In the genomic region with DNA sequence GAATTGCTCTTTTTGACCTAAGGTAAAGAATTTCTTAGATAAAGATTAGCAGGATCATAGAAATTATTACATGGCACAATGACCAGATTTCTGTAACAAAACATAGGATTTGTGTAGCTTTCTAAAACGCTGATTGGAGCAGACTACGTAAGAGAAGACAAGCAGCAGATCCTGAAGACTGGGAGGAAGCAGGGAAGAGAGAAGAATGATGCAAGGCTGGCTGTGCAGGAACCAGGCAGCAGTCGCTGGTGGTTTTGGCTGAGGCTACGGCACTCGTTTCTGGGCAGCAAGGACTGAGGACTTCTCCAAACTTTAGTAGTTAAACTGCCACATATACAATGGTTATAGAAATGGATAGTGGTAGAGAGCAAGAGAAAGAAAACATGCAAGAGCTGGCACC, we compare ENCODE assay signal across 25 mouse cellular contexts. TPM values are rescaled to one million over a fixed set of nuclear protein-coding genes. Genes with fewer than 3 reads are reported as not detected.
DNase-seq lines count a peak whose midpoint lies in the region; ATAC-seq and TF ChIP-seq lines count a peak whose summit lies in the region.
"Had no signal": no experiment of that assay in that cellular context is flagged by ENCODE, and none has a peak within 500 bp of the region (broad histone marks: within the 10 kb centered on the region; RNA-seq: fewer than 3 reads in every experiment).

No protein-coding gene starts in this region.

- no peak overlapping the region for H3K4me3 ChIP-seq in heart, embryonic 11.5 days (ENCODE audit: low read depth, low read length)
- no peak overlapping the region for H3K4me3 ChIP-seq in heart, embryonic 15.5 days
- H3K4me3 ChIP-seq in brown adipose tissue, adult 24 weeks (ENCODE audit: insufficient read depth, low read depth, low read length), result no peak overlapping the region
- H3K4me3 ChIP-seq in macrophage (ENCODE audit: inconsistent target), result no peak overlapping the region
- no peak overlapping the region for H3K4me3 ChIP-seq in forebrain, postnatal 0 days (ENCODE audit: low read depth, low read length)
- H3K4me3 ChIP-seq: embryonic facial prominence, embryonic 13.5 days; forebrain, embryonic 12.5 days; hindbrain, embryonic 12.5 days had no signal

- 83% methylated on average over 5 of the region's 5 CpGs for WGBS in heart, embryonic 11.5 days (ENCODE audit: insufficient replicate concordance)
- WGBS in heart, embryonic 15.5 days, result 87% methylated on average over 5 of the region's 5 CpGs
- 17% methylated on average over 5 of the region's 5 CpGs for WGBS in macrophage (ENCODE audit: missing documents)
- 90% methylated on average over 5 of the region's 5 CpGs for WGBS in forebrain, postnatal 0 days

- no peak for TF ChIP-seq CTCF in forebrain, postnatal 0 days (IDR thresholded peaks at IDR 0.05; ENCODE audit: low read depth)

- peaks cover 38% of the 10 kb centered on the region for H3K36me3 ChIP-seq in heart, embryonic 11.5 days (ENCODE audit: control insufficient read depth, insufficient read depth, low read length)
- H3K36me3 ChIP-seq in heart, embryonic 15.5 days, result peaks cover 60% of the 10 kb centered on the region
- peaks cover 38% of the 10 kb centered on the region for H3K36me3 ChIP-seq in macrophage (ENCODE audit: inconsistent target)
- no peaks in the 10 kb centered on the region for H3K36me3 ChIP-seq in forebrain, postnatal 0 days (ENCODE audit: insufficient read depth)
- H3K36me3 ChIP-seq: forebrain, embryonic 12.5 days; hindbrain, embryonic 12.5 days had no signal

- peak overlapping the region; percentile 82; the same call in 1 of the 2 replicates for H3K27ac ChIP-seq in heart, embryonic 11.5 days (ENCODE audit: low read depth, low read length)
- H3K27ac ChIP-seq in heart, embryonic 15.5 days, result 0 out of 2 replicates have a peak overlapping the region, but pooled peaks have one; percentile 88
- peak overlapping the region; percentile 52 for H3K27ac ChIP-seq in brown adipose tissue, adult 24 weeks (replicated peaks; ENCODE audit: low read depth, low read length)
- H3K27ac ChIP-seq in macrophage, result peak overlapping the region; percentile 97
- no peak overlapping the region for H3K27ac ChIP-seq in forebrain, postnatal 0 days (ENCODE audit: low read depth, low read length)
- H3K27ac ChIP-seq: embryonic facial prominence, embryonic 13.5 days; forebrain, embryonic 12.5 days; hindbrain, embryonic 12.5 days; hindbrain, postnatal 0 days; kidney, postnatal 0 days had no signal

- no peak for ATAC-seq in heart, embryonic 11.5 days (replicated peaks; ENCODE audit: insufficient number of reproducible peaks, low FRiP score, low TSS enrichment)
- ATAC-seq in heart, embryonic 15.5 days (replicated peaks; ENCODE audit: insufficient number of reproducible peaks, insufficient read depth, low FRiP score, low read depth), result no peak
- no peak for ATAC-seq in forebrain, postnatal 0 days
- ATAC-seq: activated CD4-positive, CD25-positive, alpha-beta regulatory T cell, adult 4 months; forebrain, embryonic 16.5 days; Patski had no signal

- no peak overlapping the region for H3K9ac ChIP-seq in heart, embryonic 11.5 days (ENCODE audit: low read depth, low read length)
- H3K9ac ChIP-seq in heart, embryonic 15.5 days, result no peak overlapping the region
- H3K9ac ChIP-seq in forebrain, postnatal 0 days, result no peak overlapping the region
- H3K9ac ChIP-seq: embryonic facial prominence, embryonic 13.5 days; forebrain, embryonic 12.5 days; hindbrain, embryonic 12.5 days had no signal

- peaks cover 46% of the 10 kb centered on the region; the same call in 1 of the 2 replicates for H3K79me2 ChIP-seq in macrophage (ENCODE audit: inconsistent target)

- H3K4me1 ChIP-seq in heart, embryonic 11.5 days (ENCODE audit: control insufficient read depth, insufficient read depth, low read length), result peaks cover 34% of the 10 kb centered on the region
- peaks cover 43% of the 10 kb centered on the region for H3K4me1 ChIP-seq in heart, embryonic 15.5 days (replicated peaks)
- peaks cover 22% of the 10 kb centered on the region for H3K4me1 ChIP-seq in brown adipose tissue, adult 24 weeks (ENCODE audit: control insufficient read depth, insufficient read depth, insufficient read length, low read length)
- H3K4me1 ChIP-seq in forebrain, postnatal 0 days (ENCODE audit: insufficient read depth), result no peaks in the 10 kb centered on the region
- H3K4me1 ChIP-seq: embryonic facial prominence, embryonic 13.5 days; forebrain, embryonic 12.5 days; hindbrain, embryonic 12.5 days had no signal

- no peaks in the 10 kb centered on the region for H3K27me3 ChIP-seq in heart, embryonic 11.5 days (ENCODE audit: control insufficient read depth, insufficient read depth, low read length)
- no peaks in the 10 kb centered on the region for H3K27me3 ChIP-seq in heart, embryonic 15.5 days
- H3K27me3 ChIP-seq in forebrain, postnatal 0 days (ENCODE audit: insufficient read depth, low read length), result no peaks in the 10 kb centered on the region
- H3K27me3 ChIP-seq: CH12.LX; embryonic facial prominence, embryonic 13.5 days; forebrain, embryonic 12.5 days; hindbrain, embryonic 12.5 days; Patski had no signal

- intact Hi-C loops in heart, postnatal 25 days (cut with DNase I), result no loop called here

- no peak for DNase-seq in heart, postnatal 25 days (ENCODE audit: low spot score)
- DNase-seq in heart, postnatal 4 days, result no peak
- no peak for DNase-seq in forebrain, postnatal 0 days
- no peak for DNase-seq in cerebellum, adult 9-10 months
- DNase-seq: adrenal gland, postnatal 14 days; cerebellum, adult 11 months; cerebellum, adult 8-10 months; cerebellum, postnatal 25 days; gastrocnemius, postnatal 25 days; heart, postnatal 10 days; kidney, adult 11 months; kidney, adult 9 months had no signal

- no peak overlapping the region for H3K4me2 ChIP-seq in heart, embryonic 11.5 days
- no peak overlapping the region for H3K4me2 ChIP-seq in heart, embryonic 15.5 days
- H3K4me2 ChIP-seq in forebrain, postnatal 0 days (ENCODE audit: low read depth), result no peak overlapping the region
- H3K4me2 ChIP-seq: embryonic facial prominence, embryonic 13.5 days; forebrain, embryonic 12.5 days; hindbrain, embryonic 12.5 days had no signal

- no peaks in the 10 kb centered on the region for H3K9me3 ChIP-seq in heart, embryonic 11.5 days (replicated peaks; ENCODE audit: control insufficient read depth, low read length)
- H3K9me3 ChIP-seq in heart, embryonic 15.5 days (replicated peaks), result no peaks in the 10 kb centered on the region
- no peaks in the 10 kb centered on the region for H3K9me3 ChIP-seq in forebrain, postnatal 0 days (ENCODE audit: low read length)
- H3K9me3 ChIP-seq: embryonic facial prominence, embryonic 13.5 days; forebrain, embryonic 12.5 days; hindbrain, embryonic 12.5 days had no signal

RNA-seq across cellular contexts. Expression of gene Gyg, which starts 25.6 kb away (rescaled TPM):
- 797 and 836 TPM in 2 replicates for polyA plus RNA-seq in heart, embryonic 11.5 days (2014; fragmentation: Nextera tagmentation; extraction: Ambion mirVana)
- 100 to 1,000 TPM; 145 to 158 TPM for total RNA-seq in heart, postnatal 25 days (2021)
- polyA plus RNA-seq in heart, embryonic 15.5 days (2015; fragmentation: Nextera tagmentation; extraction: Ambion mirVana), result 463 and 501 TPM in 2 replicates
- total RNA-seq in heart, postnatal 4 days (2021), result 100 to 1,000 TPM; 226 to 231 TPM
- 134 and 170 TPM in 2 replicates for polyA plus RNA-seq in brown adipose tissue, adult 24 weeks (2012; ENCODE audit: insufficient read depth, insufficient read length, missing spikeins)
- total RNA-seq in macrophage (2018; cell fraction: chromatin; rRNA removed), result 100 to 1,000 TPM in 1 of 26 experiments, 10 to 100 TPM in 20, 1 to 10 TPM in 5; 6.5 to 108 (median 32.4) TPM
- total RNA-seq in macrophage (2018; cell fraction: cytosol; rRNA removed), result 100 to 1,000 TPM; 136 to 602 (median 268) TPM
- 100 to 1,000 TPM in 4 of 26 experiments, 10 to 100 TPM in 22; 46.9 to 207 (median 71.1) TPM for total RNA-seq in macrophage (2018; cell fraction: nucleus; rRNA removed)
- 182 to 514 TPM (median 443 TPM) in 3 replicates for polyA plus RNA-seq in macrophage (2018)
- 27.2 and 35.9 TPM in 2 replicates for total RNA-seq in forebrain, postnatal 0 days (2014; rRNA removed)
- 65.9 and 69.3 TPM in 2 replicates for polyA plus RNA-seq in forebrain, postnatal 0 days (2015; fragmentation: Nextera tagmentation; extraction: Ambion mirVana)
